Comparison of ENCODE assay signal across 17 mouse cellular contexts in the genomic region with DNA sequence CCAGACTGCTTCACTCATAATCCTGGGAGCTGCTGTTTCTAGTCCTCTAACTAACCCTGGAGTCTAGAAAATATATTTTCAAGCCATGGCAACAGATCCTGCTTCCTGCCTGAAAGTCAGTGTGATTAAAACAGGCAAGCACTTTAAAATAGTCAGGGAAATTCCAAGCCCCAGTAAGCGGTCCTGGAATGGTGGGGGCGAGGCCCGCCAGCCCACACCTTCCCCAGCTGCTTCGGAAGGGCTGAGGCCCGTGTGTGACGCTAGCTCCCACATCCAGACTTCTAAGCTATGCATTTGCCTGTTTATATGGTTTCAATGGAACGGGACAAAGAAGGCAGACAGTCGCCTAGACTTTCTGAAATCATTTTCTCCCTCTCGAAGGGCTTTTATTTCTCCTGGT.
DNase-seq lines count a peak whose midpoint lies in the region; ATAC-seq and TF ChIP-seq lines count a peak whose summit lies in the region.
"Had no signal": no experiment of that assay in that cellular context is flagged by ENCODE, and none has a peak within 500 bp of the region (broad histone marks: within the 10 kb centered on the region; RNA-seq: fewer than 3 reads in every experiment).

No protein-coding gene starts in this region.

- H3K79me2 ChIP-seq in heart, adult 2 months (replicated peaks; ENCODE audit: control insufficient read depth, insufficient read depth, low read length) = no peaks in the 10 kb centered on the region

- TF ChIP-seq CTCF in heart, adult 2 months (IDR thresholded peaks at IDR 0.05) = no peak

- H3K9me3 ChIP-seq in heart, embryonic 10.5 days = no peaks in the 10 kb centered on the region
- H3K9me3 ChIP-seq in midbrain, embryonic 11.5 days (ENCODE audit: control insufficient read depth, low read length) = no peaks in the 10 kb centered on the region; the same call in 1 of the 2 replicates
- peaks cover 13% of the 10 kb centered on the region; the same call in 1 of the 2 replicates for H3K9me3 ChIP-seq in midbrain, embryonic 13.5 days
- no peaks in the 10 kb centered on the region for H3K9me3 ChIP-seq in hindbrain, embryonic 15.5 days
- peaks cover 5% of the 10 kb centered on the region; the same call in 1 of the 2 replicates for H3K9me3 ChIP-seq in limb, embryonic 14.5 days (ENCODE audit: control insufficient read depth, low read length)
- H3K9me3 ChIP-seq: intestine, embryonic 15.5 days had no signal

- H3K4me3 ChIP-seq in heart, embryonic 10.5 days = no peak overlapping the region
- H3K4me3 ChIP-seq in heart, adult 2 months = no peak overlapping the region
- no peak overlapping the region for H3K4me3 ChIP-seq in midbrain, embryonic 11.5 days (ENCODE audit: low read depth, low read length)
- no peak overlapping the region for H3K4me3 ChIP-seq in midbrain, embryonic 13.5 days (replicated peaks)
- no peak overlapping the region for H3K4me3 ChIP-seq in hindbrain, embryonic 15.5 days
- H3K4me3 ChIP-seq in limb, embryonic 14.5 days (replicated peaks; ENCODE audit: low read length) = no peak overlapping the region
- H3K4me3 ChIP-seq: intestine, embryonic 15.5 days had no signal

- H3K27ac ChIP-seq in heart, embryonic 10.5 days = peak overlapping the region; percentile 56; the same call in 1 of the 2 replicates
- no peak overlapping the region for H3K27ac ChIP-seq in heart, adult 2 months
- no peak overlapping the region for H3K27ac ChIP-seq in midbrain, embryonic 11.5 days (ENCODE audit: low read depth, low read length)
- H3K27ac ChIP-seq in midbrain, embryonic 13.5 days = no peak overlapping the region; the same call in 1 of the 2 replicates
- H3K27ac ChIP-seq in hindbrain, embryonic 15.5 days (replicated peaks) = peak overlapping the region; percentile 70
- no peak overlapping the region for H3K27ac ChIP-seq in limb, embryonic 14.5 days (replicated peaks; ENCODE audit: low read depth, low read length)
- H3K27ac ChIP-seq: intestine, embryonic 15.5 days had no signal

- intact Hi-C loops in heart, adult 2 months (cut with DNase I) = no loop called here

- H3K9ac ChIP-seq in heart, adult 2 months (ENCODE audit: low read depth, low read length) = no peak overlapping the region
- H3K9ac ChIP-seq in midbrain, embryonic 11.5 days (ENCODE audit: low read length) = no peak overlapping the region
- no peak overlapping the region for H3K9ac ChIP-seq in midbrain, embryonic 13.5 days (replicated peaks)
- H3K9ac ChIP-seq in hindbrain, embryonic 15.5 days = no peak overlapping the region
- H3K9ac ChIP-seq in limb, embryonic 14.5 days (ENCODE audit: low read depth, low read length, severe bottlenecking) = no peak overlapping the region
- H3K9ac ChIP-seq: intestine, embryonic 15.5 days had no signal

- peaks cover 8% of the 10 kb centered on the region; the same call in 1 of the 2 replicates for H3K4me1 ChIP-seq in heart, embryonic 10.5 days
- no peaks in the 10 kb centered on the region for H3K4me1 ChIP-seq in heart, adult 2 months (ENCODE audit: control insufficient read depth, insufficient read depth, low read length)
- no peaks in the 10 kb centered on the region for H3K4me1 ChIP-seq in midbrain, embryonic 11.5 days (ENCODE audit: control insufficient read depth, insufficient read depth, low read length)
- no peaks in the 10 kb centered on the region for H3K4me1 ChIP-seq in midbrain, embryonic 13.5 days (replicated peaks)
- peaks cover 11% of the 10 kb centered on the region for H3K4me1 ChIP-seq in hindbrain, embryonic 15.5 days (replicated peaks)
- peaks cover 8% of the 10 kb centered on the region; the same call in 1 of the 2 replicates for H3K4me1 ChIP-seq in limb, embryonic 14.5 days (ENCODE audit: control insufficient read depth, insufficient read depth, low read length)
- H3K4me1 ChIP-seq: intestine, embryonic 15.5 days had no signal

- H3K36me3 ChIP-seq in heart, embryonic 10.5 days = no peaks in the 10 kb centered on the region
- H3K36me3 ChIP-seq in heart, adult 2 months (ENCODE audit: control insufficient read depth, insufficient read depth, low read length) = no peaks in the 10 kb centered on the region
- H3K36me3 ChIP-seq in midbrain, embryonic 11.5 days (ENCODE audit: control insufficient read depth, insufficient read depth, low read length) = no peaks in the 10 kb centered on the region
- H3K36me3 ChIP-seq in midbrain, embryonic 13.5 days = peaks cover 10% of the 10 kb centered on the region; the same call in 1 of the 2 replicates
- H3K36me3 ChIP-seq in hindbrain, embryonic 15.5 days = no peaks in the 10 kb centered on the region
- H3K36me3 ChIP-seq in limb, embryonic 14.5 days (ENCODE audit: control insufficient read depth, insufficient read depth, low read length) = no peaks in the 10 kb centered on the region
- H3K36me3 ChIP-seq: intestine, embryonic 15.5 days had no signal

- ATAC-seq in midbrain, embryonic 11.5 days (ENCODE audit: low FRiP score) = no peak
- no peak for ATAC-seq in midbrain, embryonic 13.5 days
- no peak for ATAC-seq in hindbrain, embryonic 15.5 days (ENCODE audit: low FRiP score, low read depth)
- ATAC-seq in limb, embryonic 14.5 days (ENCODE audit: low FRiP score, low read depth) = peak; percentile 73
- ATAC-seq: intestine, embryonic 15.5 days had no signal

- WGBS in heart, embryonic 10.5 days = 40% methylated on average over 9 of the region's 9 CpGs
- WGBS in heart, adult 2 months = 45% methylated on average over 9 of the region's 9 CpGs
- whole genome bisulfite sequencing in midbrain, embryonic 11.5 days = 76% methylated on average over 9 of the region's 9 CpGs
- WGBS in midbrain, embryonic 13.5 days = 67% methylated on average over 9 of the region's 9 CpGs
- WGBS in hindbrain, embryonic 15.5 days = 55% methylated on average over 9 of the region's 9 CpGs
- WGBS in limb, embryonic 14.5 days = 20% methylated on average over 9 of the region's 9 CpGs

- no peak for DNase-seq in heart, embryonic 10.5 days (ENCODE audit: low spot score)
- no peak for DNase-seq in heart, adult 2 months
- peak; percentile 8 for DNase-seq in midbrain, embryonic 11.5 days (ENCODE audit: low spot score, missing footprints)
- DNase-seq in limb, embryonic 14.5 days (ENCODE audit: low spot score) = peak; percentile 33
- DNase-seq in spleen, adult 18-20 months = no peak
- DNase-seq in thymus, postnatal 0 days (ENCODE audit: low spot score) = no peak
- DNase-seq: cerebellum, adult 11 months; cerebellum, postnatal 25 days; heart, adult 18-20 months; heart, postnatal 14 days; kidney, postnatal 10 days; lung, adult 18-20 months; lung, postnatal 36 days; thymus, postnatal 14 days had no signal

- TF ChIP-seq EP300 in heart, adult 2 months (IDR thresholded peaks at IDR 0.05; ENCODE audit: insufficient read depth, low read depth, low read length) = no peak

- no peaks in the 10 kb centered on the region for H3K27me3 ChIP-seq in heart, embryonic 10.5 days (ENCODE audit: insufficient read depth, poor library complexity, severe bottlenecking)
- no peaks in the 10 kb centered on the region for H3K27me3 ChIP-seq in heart, adult 2 months (ENCODE audit: control insufficient read depth, insufficient read depth, low read length)
- no peaks in the 10 kb centered on the region for H3K27me3 ChIP-seq in midbrain, embryonic 11.5 days (ENCODE audit: control insufficient read depth, insufficient read depth, low read length)
- H3K27me3 ChIP-seq in midbrain, embryonic 13.5 days = no peaks in the 10 kb centered on the region
- no peaks in the 10 kb centered on the region for H3K27me3 ChIP-seq in hindbrain, embryonic 15.5 days
- H3K27me3 ChIP-seq in limb, embryonic 14.5 days (ENCODE audit: control insufficient read depth, insufficient read depth, low read length) = no peaks in the 10 kb centered on the region
- H3K27me3 ChIP-seq: intestine, embryonic 15.5 days had no signal

- H3K4me2 ChIP-seq in midbrain, embryonic 11.5 days = no peak overlapping the region
- no peak overlapping the region for H3K4me2 ChIP-seq in midbrain, embryonic 13.5 days (replicated peaks)
- no peak overlapping the region for H3K4me2 ChIP-seq in hindbrain, embryonic 15.5 days
- H3K4me2 ChIP-seq in limb, embryonic 14.5 days (replicated peaks; ENCODE audit: low read depth, low read length, severe bottlenecking) = no peak overlapping the region
- H3K4me2 ChIP-seq: intestine, embryonic 15.5 days had no signal

- no peak for TF ChIP-seq POLR2A in heart, adult 2 months (IDR thresholded peaks at IDR 0.05; ENCODE audit: insufficient read depth, low read depth, low read length)
- TF ChIP-seq POLR2A in limb, embryonic 14.5 days (IDR thresholded peaks at IDR 0.05; ENCODE audit: borderline replicate concordance, extremely low read depth, insufficient read depth, insufficient read length) = no peak

Comparison
In these comparisons a context has a peak if more than half of its experiments do, and no peak if none do; other contexts are left out.
1. H3K27ac ChIP-seq: peak in heart, embryonic 10.5 days (single experiment) and hindbrain, embryonic 15.5 days (single experiment); none in heart, adult 2 months (single experiment), midbrain, embryonic 11.5 days (single experiment), midbrain, embryonic 13.5 days (single experiment) and limb, embryonic 14.5 days (single experiment).
2. DNase-seq: peak in midbrain, embryonic 11.5 days (single experiment) and limb, embryonic 14.5 days (single experiment); none in heart, embryonic 10.5 days (single experiment), heart, adult 2 months (0 of 2), spleen, adult 18-20 months (0 of 2) and thymus, postnatal 0 days (single experiment).